Mouse (Mus musculus) G1E (cell line): ENCODE data around the gene Prim1.

Experiments
- CTCF ChIP-seq: IDR thresholded peaks from 2 replicates; pipeline ENCODE4 v1.5.1; 2012; ENCODE audit warnings: low read depth, low read length, inconsistent platforms, mixed read lengths
- GATA1 ChIP-seq: IDR thresholded peaks from 2 replicates; pipeline ENCODE4 v1.6.1; 2012; ENCODE audit warnings: borderline replicate concordance, low read length, inconsistent platforms, mixed read lengths
- GATA2 ChIP-seq: IDR thresholded peaks from 2 replicates; pipeline ENCODE4 v1.6.1; 2012; ENCODE audit warnings: low read depth, low read length, inconsistent platforms, borderline replicate concordance

DNA sequence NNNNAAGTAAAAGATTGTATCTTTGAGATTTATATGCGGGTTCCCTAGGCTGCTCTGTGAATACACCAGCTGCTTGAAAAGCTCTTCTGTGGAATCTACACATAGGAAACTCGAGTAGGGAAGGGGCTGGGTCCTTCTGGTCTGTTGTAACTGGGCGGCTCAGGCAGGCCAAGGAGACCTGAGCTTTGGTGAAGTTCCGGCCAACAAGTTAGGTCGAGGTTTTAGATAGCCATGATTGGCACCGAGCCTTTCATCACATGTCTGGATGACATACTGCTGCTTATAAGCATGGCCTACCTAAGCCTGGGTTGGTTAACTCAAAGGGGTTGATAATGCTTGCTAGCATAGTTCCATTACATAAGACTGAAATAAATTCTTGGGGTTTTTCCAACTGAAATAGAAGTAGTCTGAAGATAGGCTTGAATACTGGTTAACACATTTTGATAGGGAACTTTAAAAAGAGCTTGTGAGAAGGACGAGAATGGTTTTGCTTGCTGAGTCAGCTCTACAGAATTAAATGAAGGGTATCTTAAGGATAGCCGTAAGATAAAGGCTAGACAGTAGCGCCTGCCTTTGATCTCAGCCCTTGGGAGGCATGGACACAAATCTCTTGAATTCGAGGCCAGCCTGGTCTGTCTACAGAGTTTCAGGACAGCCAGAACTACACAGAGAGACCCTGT lies 21.9 kb downstream of the Prim1 start:
- TF ChIP-seq GATA2 (no peak), CTCF (no peak), GATA1 (no peak)
